Mouse (Mus musculus) midbrain, embryonic 16.5 days (tissue): Measurements from ENCODE around the gene Eif2ak3. TPM values are rescaled to one million over a fixed set of nuclear protein-coding genes. Genes with fewer than 3 reads are reported as not detected.

Source experiments
- ATAC-seq: fragments of 200-750 bp; cut with Nextera tagmentation; 2 replicates; pipeline ENCODE4 v1.8.0; 2017; ENCODE audit warnings: moderate TSS enrichment
- H3K27ac ChIP-seq: fragments of 300-500 bp; sonication (generic); 2 replicates; pipeline ENCODE4 v1.5.1; 2014; ENCODE audit warnings: mild to moderate bottlenecking, low read length, mixed read lengths
- H3K27me3 ChIP-seq: fragments of 300-500 bp; sonication (generic); 2 replicates; pipeline ENCODE4 v1.6.1; 2014; ENCODE audit warnings: low read depth, low read length, mixed read lengths; ENCODE audit not compliant: control insufficient read depth, insufficient read depth
- H3K36me3 ChIP-seq: fragments of 300-500 bp; sonication (generic); 2 replicates; pipeline ENCODE4 v1.6.1; 2014; ENCODE audit warnings: mild to moderate bottlenecking, low read length, moderate library complexity, mixed read lengths; ENCODE audit not compliant: control insufficient read depth, insufficient read depth
- H3K4me1 ChIP-seq: fragments of 300-500 bp; sonication (generic); 2 replicates; pipeline ENCODE4 v1.6.1; 2014; ENCODE audit warnings: mild to moderate bottlenecking, low read length, mixed read lengths; ENCODE audit not compliant: control insufficient read depth, insufficient read depth
- H3K4me2 ChIP-seq: fragments of 300-500 bp; sonication (generic); 2 replicates; pipeline ENCODE4 v1.6.1; 2014; ENCODE audit warnings: mild to moderate bottlenecking, low read length, mixed read lengths
- H3K4me3 ChIP-seq: fragments of 300-500 bp; sonication (generic); 2 replicates; pipeline ENCODE4 v1.5.1; 2014; ENCODE audit warnings: low read depth, mild to moderate bottlenecking, low read length, moderate library complexity, mixed read lengths
- H3K9ac ChIP-seq: fragments of 300-500 bp; sonication (generic); 2 replicates; pipeline ENCODE4 v1.6.1; 2014; ENCODE audit warnings: low read depth, low read length, mixed read lengths
- H3K9me3 ChIP-seq: fragments of 300-500 bp; sonication (generic); replicated peaks from 2 replicates; pipeline ENCODE4 v1.6.1; 2014; ENCODE audit warnings: mild to moderate bottlenecking, low read length, mixed read lengths; ENCODE audit not compliant: control insufficient read depth, poor library complexity, severe bottlenecking
- WGBS: fragments of 180-500 bp; shearing (Covaris S2); extraction: QIAGEN DNeasy Blood & Tissue Kit; methylation state at CpG from one replicate; pipeline ENCODE4 v1.1.7; 2014; 5-methylcytosine and 5-hydroxymethylcytosine counted together
- polyA plus RNA-seq: library from polyadenylated mRNA; unstranded; fragments of >200 nt; fragmentation: Nextera tagmentation; extraction: Ambion mirVana; gene quantifications from 2 replicates; pipeline ENCODE4 v1.2.1, GENCODE M21; 2015

The Eif2ak3 gene
- polyA plus RNA-seq, 1 experiment from 2014 or later: 12.5 TPM

- Histone ChIP-seq H3K4me2 (peak overlapping the region; percentile 7; the same call in 1 of the 2 replicates), H3K9ac (no peak overlapping the region), H3K27me3 (no peaks in the 10 kb centered on the region), H3K36me3 (no peaks in the 10 kb centered on the region), H3K4me3 (no peak overlapping the region), H3K9me3 (no peaks in the 10 kb centered on the region), H3K27ac (no peak overlapping the region), H3K4me1 (peaks cover 5% of the 10 kb centered on the region; the same call in 1 of the 2 replicates)
- WGBS: 63% methylated on average over 10 of the region's 10 CpGs
- peak; percentile 74 for ATAC-seq
Observed at GRCm38 (mm10) chr6:70872128-70872527, 27.8 kb downstream of the Eif2ak3 start.

- peaks cover 5% of the 10 kb centered on the region; the same call in 1 of the 2 replicates for H3K4me1 ChIP-seq
- no peaks in the 10 kb centered on the region for H3K27me3 ChIP-seq
- no peaks in the 10 kb centered on the region for H3K9me3 ChIP-seq
- H3K36me3 ChIP-seq: no peaks in the 10 kb centered on the region
- ATAC-seq: no peak
- WGBS: 73% methylated on average over 7 of the region's 7 CpGs
- no peak overlapping the region for H3K27ac ChIP-seq
- H3K9ac ChIP-seq: no peak overlapping the region
- no peak overlapping the region for H3K4me3 ChIP-seq
- no peak overlapping the region for H3K4me2 ChIP-seq
Observed at GRCm38 (mm10) chr6:70872570-70872969, 28.3 kb downstream of the Eif2ak3 start.

- Histone ChIP-seq H3K9ac (no peak overlapping the region), H3K4me1 (peaks cover 5% of the 10 kb centered on the region; the same call in 1 of the 2 replicates), H3K27ac (no peak overlapping the region), H3K27me3 (no peaks in the 10 kb centered on the region), H3K4me2 (no peak overlapping the region), H3K9me3 (no peaks in the 10 kb centered on the region), H3K4me3 (no peak overlapping the region), H3K36me3 (no peaks in the 10 kb centered on the region)
- no peak for ATAC-seq
- WGBS: 71% methylated on average over 5 of the region's 5 CpGs
Observed at GRCm38 (mm10) chr6:70874035-70874775, 29.9 kb downstream of the Eif2ak3 start.

- H3K4me2 ChIP-seq: no peak overlapping the region
- no peak overlapping the region for H3K9ac ChIP-seq
- H3K27ac ChIP-seq: no peak overlapping the region
- no peaks in the 10 kb centered on the region for H3K36me3 ChIP-seq
- WGBS: 96% methylated on average over 1 of the region's 1 CpGs
- no peak for ATAC-seq
- H3K27me3 ChIP-seq: no peaks in the 10 kb centered on the region
- H3K9me3 ChIP-seq: no peaks in the 10 kb centered on the region
- H3K4me1 ChIP-seq: peaks cover 5% of the 10 kb centered on the region; the same call in 1 of the 2 replicates
- H3K4me3 ChIP-seq: no peak overlapping the region
Observed at GRCm38 (mm10) chr6:70875017-70875416, 30.7 kb downstream of the Eif2ak3 start.

GRCm38 (mm10) chr6:70880714-70881304 is 36.5 kb downstream of the Eif2ak3 start:
- peak; percentile 78 for ATAC-seq
- 13% methylated on average over 5 of the region's 5 CpGs for WGBS
- peaks cover 4% of the 10 kb centered on the region; the same call in 1 of the 2 replicates for H3K36me3 ChIP-seq

GRCm38 (mm10) chr6:70887993-70888392 is 43.7 kb downstream of the Eif2ak3 start:
- H3K4me1 ChIP-seq: no peaks in the 10 kb centered on the region
- WGBS: 82% methylated on average over 11 of the region's 11 CpGs
- H3K4me3 ChIP-seq: no peak overlapping the region
- H3K9ac ChIP-seq: no peak overlapping the region
- peaks cover 25% of the 10 kb centered on the region for H3K36me3 ChIP-seq
- H3K9me3 ChIP-seq: no peaks in the 10 kb centered on the region
- ATAC-seq: no peak
- H3K27me3 ChIP-seq: no peaks in the 10 kb centered on the region
- no peak overlapping the region for H3K4me2 ChIP-seq
- no peak overlapping the region for H3K27ac ChIP-seq

More at GRCm38 (mm10) chr6:70880714-70881304, 36.5 kb downstream of the Eif2ak3 start:
- no peak overlapping the region for H3K4me2 ChIP-seq
- no peak overlapping the region for H3K4me3 ChIP-seq
- H3K27me3 ChIP-seq: no peaks in the 10 kb centered on the region
- no peak overlapping the region for H3K27ac ChIP-seq
- no peaks in the 10 kb centered on the region for H3K9me3 ChIP-seq
- no peaks in the 10 kb centered on the region for H3K4me1 ChIP-seq
- no peak overlapping the region for H3K9ac ChIP-seq

- no peak for ATAC-seq
Observed at GRCm38 (mm10) chr6:70898166-70898565, 53.9 kb downstream of the Eif2ak3 start.

GRCm38 (mm10) chr6:70899594-70900003 is 55.3 kb downstream of the Eif2ak3 start:
- peak; percentile 59; the same call in 1 of the 2 replicates for ATAC-seq
- Histone ChIP-seq H3K4me1 (no peaks in the 10 kb centered on the region), H3K9me3 (no peaks in the 10 kb centered on the region), H3K27ac (no peak overlapping the region), H3K4me3 (no peak overlapping the region), H3K36me3 (peaks cover 15% of the 10 kb centered on the region), H3K4me2 (no peak overlapping the region), H3K9ac (no peak overlapping the region), H3K27me3 (no peaks in the 10 kb centered on the region)
- 19% methylated on average over 8 of the region's 8 CpGs for WGBS

More at GRCm38 (mm10) chr6:70898166-70898565, 53.9 kb downstream of the Eif2ak3 start:
- 82% methylated on average over 6 of the region's 6 CpGs for WGBS
- H3K4me2 ChIP-seq: no peak overlapping the region
- no peak overlapping the region for H3K9ac ChIP-seq
- H3K4me3 ChIP-seq: no peak overlapping the region
- peaks cover 7% of the 10 kb centered on the region for H3K36me3 ChIP-seq
- no peaks in the 10 kb centered on the region for H3K9me3 ChIP-seq
- H3K27me3 ChIP-seq: no peaks in the 10 kb centered on the region
- no peak overlapping the region for H3K27ac ChIP-seq
- no peaks in the 10 kb centered on the region for H3K4me1 ChIP-seq

- Histone ChIP-seq H3K36me3 (peaks cover 16% of the 10 kb centered on the region), H3K27ac (no peak overlapping the region), H3K9ac (no peak overlapping the region), H3K4me2 (no peak overlapping the region), H3K4me3 (no peak overlapping the region), H3K4me1 (no peaks in the 10 kb centered on the region), H3K9me3 (no peaks in the 10 kb centered on the region), H3K27me3 (no peaks in the 10 kb centered on the region)
- no peak for ATAC-seq
- WGBS: 95% methylated on average over 5 of the region's 5 CpGs
Observed at GRCm38 (mm10) chr6:70903689-70904088, 59.4 kb downstream of the Eif2ak3 start.
